Mouse (Mus musculus) CH12.LX (cell line): ENCODE measurements around the gene Myod1. TPM values are rescaled to one million over a fixed set of nuclear protein-coding genes. Genes with fewer than 3 reads are reported as not detected.
A peak's percentile ranks its signal among the peaks of the same experiment; 100 is the strongest.

Experiments
- DNase-seq: peaks from one replicate; pipeline ENCODE4 v3.0.0-alpha.2; 2013; ENCODE audit errors: extremely low read depth
- H3K27ac ChIP-seq: 2 replicates; pipeline ENCODE4 v1.5.1; 2012; ENCODE audit warnings: low read depth, mild to moderate bottlenecking, control low read depth, moderate library complexity; ENCODE audit not compliant: insufficient read depth
- H3K27me3 ChIP-seq: replicated peaks from 2 replicates; pipeline ENCODE3; 2012; ENCODE audit warnings: inconsistent platforms
- H3K36me3 ChIP-seq, 2 experiments: replicated peaks in 1 of 2; 2 replicates each; pipeline versions ENCODE3 to v1.6.1; 2012; ENCODE audit warnings: inconsistent platforms in 1 of 2, low read length in 1 of 2, mild to moderate bottlenecking in 1 of 2, mixed read lengths in 1 of 2, moderate library complexity in 1 of 2; ENCODE audit not compliant: control insufficient read depth in 1 of 2, insufficient read depth in 1 of 2
- H3K4me1 ChIP-seq, 2 experiments: 2 replicates each; pipeline ENCODE4 v1.6.1; 2012; ENCODE audit warnings: inconsistent platforms in 1 of 2, moderate library complexity in 1 of 2; ENCODE audit not compliant: insufficient read depth in 2 of 2, control insufficient read depth in 1 of 2
- H3K4me2 ChIP-seq: 2 replicates; pipeline ENCODE4 v1.6.1; 2012; ENCODE audit warnings: low read depth, mild to moderate bottlenecking, control low read depth; ENCODE audit not compliant: poor library complexity, insufficient read depth, severe bottlenecking
- H3K4me3 ChIP-seq, 3 experiments: fragments of 150-350 bp in 1 of 3; sonication (generic) in 1 of 3; replicated peaks in 1 of 3; 2 replicates each; pipeline versions ENCODE3 to v1.5.1; 2011 to 2012; ENCODE audit warnings: low read depth in 2 of 3, low read length in 2 of 3, mild to moderate bottlenecking in 2 of 3, moderate library complexity in 2 of 3, control low read depth in 1 of 3, improper control_type of control experiment in 1 of 3, inconsistent platforms in 1 of 3, mixed read lengths in 1 of 3; ENCODE audit not compliant: poor library complexity in 1 of 3
- H3K79me2 ChIP-seq: replicated peaks from 2 replicates; pipeline ENCODE4 v1.6.1; 2012; ENCODE audit warnings: mild to moderate bottlenecking, moderate library complexity; ENCODE audit not compliant: control insufficient read depth, poor library complexity, insufficient read depth, severe bottlenecking; ENCODE audit errors: extremely low read depth
- H3K9ac ChIP-seq: 2 replicates; pipeline ENCODE4 v1.6.1; 2012; ENCODE audit warnings: low read depth, mild to moderate bottlenecking, control low read depth, moderate library complexity; ENCODE audit not compliant: insufficient read depth
- H3K9me3 ChIP-seq: replicated peaks from 2 replicates; pipeline ENCODE3; 2012; ENCODE audit warnings: low read length, inconsistent platforms, mixed read lengths
- BHLHE40 ChIP-seq: IDR thresholded peaks from 2 replicates; pipeline ENCODE4 v1.6.1; 2011; ENCODE audit warnings: mild to moderate bottlenecking, low read depth, low read length, improper control_type of control experiment
- CHD1 ChIP-seq: IDR thresholded peaks from 2 replicates; pipeline ENCODE4 v1.6.1; 2012; ENCODE audit warnings: low read depth, low read length, improper control_type of control experiment, inconsistent platforms
- E2F4 ChIP-seq: IDR thresholded peaks from 2 replicates; pipeline ENCODE4 v1.6.1; 2011; ENCODE audit warnings: low read depth, low read length, improper control_type of control experiment; ENCODE audit not compliant: insufficient replicate concordance
- EP300 ChIP-seq: IDR thresholded peaks from 2 replicates; pipeline ENCODE4 v1.6.1; 2011; ENCODE audit warnings: low read length, improper control_type of control experiment
- ETS1 ChIP-seq: conservative IDR thresholded peaks from 2 replicates; pipeline ENCODE4 v1.6.1; 2012; ENCODE audit warnings: low read depth, mild to moderate bottlenecking, inconsistent platforms, low read length, improper control_type of control experiment, moderate library complexity
- GABPA ChIP-seq: IDR thresholded peaks from 2 replicates; pipeline ENCODE4 v1.6.1; 2012; ENCODE audit warnings: low read depth, low read length, improper control_type of control experiment, inconsistent platforms; ENCODE audit not compliant: insufficient replicate concordance
- HCFC1 ChIP-seq: IDR thresholded peaks from 2 replicates; pipeline ENCODE4 v1.6.1; 2012; ENCODE audit warnings: low read depth, mild to moderate bottlenecking, inconsistent platforms, low read length, improper control_type of control experiment
- IRF4 ChIP-seq: IDR thresholded peaks from 2 replicates; pipeline ENCODE4 v1.6.1; 2014; ENCODE audit warnings: low read depth, mild to moderate bottlenecking, inconsistent platforms, low read length, improper control_type of control experiment
- JUN ChIP-seq: IDR thresholded peaks from 2 replicates; pipeline ENCODE4 v1.6.1; 2011; ENCODE audit warnings: low read depth, mild to moderate bottlenecking, low read length, improper control_type of control experiment, moderate library complexity; ENCODE audit not compliant: insufficient read depth
- JUND ChIP-seq: conservative IDR thresholded peaks from 2 replicates; pipeline ENCODE4 v1.6.1; 2011; ENCODE audit warnings: low read depth, low read length, improper control_type of control experiment
- KAT2A ChIP-seq: IDR thresholded peaks from 2 replicates; pipeline ENCODE4 v1.6.1; 2012; ENCODE audit warnings: low read length, improper control_type of control experiment, inconsistent platforms; ENCODE audit not compliant: insufficient replicate concordance
- MAFK ChIP-seq: IDR thresholded peaks from 2 replicates; pipeline ENCODE4 v1.6.1; 2011; ENCODE audit warnings: low read length, improper control_type of control experiment; ENCODE audit not compliant: insufficient replicate concordance
- MAX ChIP-seq: IDR thresholded peaks from 2 replicates; pipeline ENCODE4 v1.6.1; 2011; ENCODE audit warnings: low read length, improper control_type of control experiment
- MAZ ChIP-seq: IDR thresholded peaks from 2 replicates; pipeline ENCODE4 v1.6.1; 2012; ENCODE audit warnings: low read depth, mild to moderate bottlenecking, inconsistent platforms, low read length, improper control_type of control experiment, moderate library complexity
- MEF2A ChIP-seq: IDR thresholded peaks from 2 replicates; pipeline ENCODE4 v1.6.1; 2014; ENCODE audit warnings: low read depth, mild to moderate bottlenecking, inconsistent platforms, low read length, improper control_type of control experiment, borderline replicate concordance
- MXI1 ChIP-seq: IDR thresholded peaks from 2 replicates; pipeline ENCODE4 v1.6.1; 2011; ENCODE audit warnings: mild to moderate bottlenecking, low read depth, low read length, improper control_type of control experiment
- MYC ChIP-seq: IDR thresholded peaks from 2 replicates; pipeline ENCODE4 v1.6.1; 2011; ENCODE audit warnings: low read depth, mild to moderate bottlenecking, improper control_type of control experiment, low read length
- NELFE ChIP-seq: IDR thresholded peaks from 2 replicates; pipeline ENCODE4 v1.6.1; 2011; ENCODE audit warnings: low read depth, low read length, improper control_type of control experiment
- NRF1 ChIP-seq: IDR thresholded peaks from 2 replicates; pipeline ENCODE4 v1.6.1; 2014; ENCODE audit warnings: low read depth, mild to moderate bottlenecking, inconsistent platforms, low read length, improper control_type of control experiment, moderate library complexity
- PAX5 ChIP-seq: IDR thresholded peaks from 2 replicates; pipeline ENCODE4 v1.6.1; 2012; ENCODE audit warnings: low read length, inconsistent platforms, mixed read lengths
- POLR2A ChIP-seq: IDR thresholded peaks from 2 replicates; pipeline ENCODE4 v1.6.1; 2011; ENCODE audit warnings: low read depth, mild to moderate bottlenecking, improper control_type of control experiment, low read length
- POLR2AphosphoS2 ChIP-seq: IDR thresholded peaks from 2 replicates; pipeline ENCODE4 v1.6.1; 2011; ENCODE audit warnings: low read depth, low read length, improper control_type of control experiment
- RAD21 ChIP-seq: IDR thresholded peaks from 2 replicates; pipeline ENCODE4 v1.6.1; 2011; ENCODE audit warnings: low read depth, mild to moderate bottlenecking, low read length, improper control_type of control experiment, moderate library complexity
- RCOR1 ChIP-seq: conservative IDR thresholded peaks from 2 replicates; pipeline ENCODE4 v1.6.1; 2012; ENCODE audit warnings: low read depth, mild to moderate bottlenecking, inconsistent platforms, low read length, improper control_type of control experiment
- SIN3A ChIP-seq: IDR thresholded peaks from 2 replicates; pipeline ENCODE4 v1.6.1; 2012; ENCODE audit warnings: low read length, improper control_type of control experiment, inconsistent platforms
- SMC3 ChIP-seq: IDR thresholded peaks from 2 replicates; pipeline ENCODE4 v1.6.1; 2011; ENCODE audit warnings: low read depth, low read length, improper control_type of control experiment
- TBP ChIP-seq: conservative IDR thresholded peaks from 2 replicates; pipeline ENCODE4 v1.6.1; 2011; ENCODE audit warnings: low read depth, low read length, improper control_type of control experiment
- TCF12 ChIP-seq: IDR thresholded peaks from 2 replicates; pipeline ENCODE4 v1.6.1; 2014; ENCODE audit warnings: low read depth, mild to moderate bottlenecking, inconsistent platforms, low read length, improper control_type of control experiment
- UBTF ChIP-seq: IDR thresholded peaks from 2 replicates; pipeline ENCODE4 v1.6.1; 2012; ENCODE audit warnings: low read depth, mild to moderate bottlenecking, inconsistent platforms, low read length, improper control_type of control experiment, moderate library complexity
- ZC3H11A ChIP-seq: IDR thresholded peaks from 2 replicates; pipeline ENCODE4 v1.6.1; 2012; ENCODE audit warnings: low read depth, mild to moderate bottlenecking, inconsistent platforms, low read length, improper control_type of control experiment
- ZKSCAN1 ChIP-seq: IDR thresholded peaks from 2 replicates; pipeline ENCODE4 v1.6.1; 2012; ENCODE audit warnings: low read depth, inconsistent platforms, low read length, improper control_type of control experiment, borderline replicate concordance
- ZMIZ1 ChIP-seq: IDR thresholded peaks from 2 replicates; pipeline ENCODE4 v1.6.1; 2012; ENCODE audit warnings: low read depth, mild to moderate bottlenecking, inconsistent platforms, low read length, improper control_type of control experiment
- dilution Hi-C: fragments of 300-500 bp; cut with MboI; formaldehyde crosslinking; loops from 2 replicates; pipeline ENCODE4 v1.14.3; 2020; ENCODE audit warnings: low sequenced_read_pairs; ENCODE audit not compliant: extremely low pct_unique_long_range_greater_than_20kb, extremely low pct_ligation_motif_present
- in situ Hi-C: fragments of 300-500 bp; cut with MboI; formaldehyde crosslinking; loops from 3 replicates; pipeline ENCODE4 v1.14.3; 2019; ENCODE audit warnings: low sequenced_read_pairs, low pct_ligation_motif_present, low pct_unique_long_range_greater_than_20kb, mixed read lengths
- polyA plus RNA-seq: library from polyadenylated mRNA; unstranded; fragments of >175 nt; gene quantifications from 2 replicates; pipeline ENCODE4 v1.2.1, GENCODE M21; 2012; ENCODE audit warnings: low read depth; ENCODE audit not compliant: insufficient read length
- total RNA-seq, 2 experiments: library from RNA; depleted of rRNA; stranded (reverse); fragments of 300-350 nt in 1 of 2; fragments of >200 nt in 1 of 2; gene quantifications; 2 replicates each; pipeline ENCODE4 v1.2.3; 2012 to 2014

The Myod1 gene
- total and polyA plus RNA-seq, 3 experiments: not detected

DNA sequence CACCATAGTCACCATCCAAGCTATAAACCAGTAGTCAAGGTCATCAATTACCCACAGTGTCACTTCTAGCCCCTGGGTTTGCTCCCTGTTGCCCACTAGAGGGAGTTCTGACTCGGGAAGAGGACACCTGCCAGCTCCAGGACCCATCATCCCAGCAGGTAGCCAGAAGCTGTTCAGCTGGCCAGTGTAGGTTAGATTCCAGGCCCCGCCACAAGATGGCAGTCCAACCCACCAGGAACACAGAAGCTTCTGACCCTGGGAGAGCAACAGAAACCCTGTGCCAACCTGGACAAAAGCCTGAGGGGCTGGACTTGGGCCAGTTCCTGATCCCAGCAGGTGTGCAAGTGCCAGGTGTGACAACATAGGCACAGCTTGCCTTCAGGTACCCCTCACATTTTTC, 16.8 kb downstream of the Myod1 start (continued):
- no peak for TF ChIP-seq CHD1
- TF ChIP-seq POLR2A: no peak
- TF ChIP-seq TCF12: 0 out of 2 replicates have a peak, but pooled peaks have one; percentile 18
- TF ChIP-seq ZMIZ1: no peak
- TF ChIP-seq ZKSCAN1: no peak
- peak; percentile 67 for TF ChIP-seq IRF4
- peak; percentile 48; the same call in 1 of the 2 replicates for TF ChIP-seq NELFE
- peak; percentile 10; the same call in 1 of the 2 replicates for TF ChIP-seq NRF1
- no peak for TF ChIP-seq GABPA
- TF ChIP-seq ETS1: no peak
- no peak for TF ChIP-seq POLR2AphosphoS2

DNA sequence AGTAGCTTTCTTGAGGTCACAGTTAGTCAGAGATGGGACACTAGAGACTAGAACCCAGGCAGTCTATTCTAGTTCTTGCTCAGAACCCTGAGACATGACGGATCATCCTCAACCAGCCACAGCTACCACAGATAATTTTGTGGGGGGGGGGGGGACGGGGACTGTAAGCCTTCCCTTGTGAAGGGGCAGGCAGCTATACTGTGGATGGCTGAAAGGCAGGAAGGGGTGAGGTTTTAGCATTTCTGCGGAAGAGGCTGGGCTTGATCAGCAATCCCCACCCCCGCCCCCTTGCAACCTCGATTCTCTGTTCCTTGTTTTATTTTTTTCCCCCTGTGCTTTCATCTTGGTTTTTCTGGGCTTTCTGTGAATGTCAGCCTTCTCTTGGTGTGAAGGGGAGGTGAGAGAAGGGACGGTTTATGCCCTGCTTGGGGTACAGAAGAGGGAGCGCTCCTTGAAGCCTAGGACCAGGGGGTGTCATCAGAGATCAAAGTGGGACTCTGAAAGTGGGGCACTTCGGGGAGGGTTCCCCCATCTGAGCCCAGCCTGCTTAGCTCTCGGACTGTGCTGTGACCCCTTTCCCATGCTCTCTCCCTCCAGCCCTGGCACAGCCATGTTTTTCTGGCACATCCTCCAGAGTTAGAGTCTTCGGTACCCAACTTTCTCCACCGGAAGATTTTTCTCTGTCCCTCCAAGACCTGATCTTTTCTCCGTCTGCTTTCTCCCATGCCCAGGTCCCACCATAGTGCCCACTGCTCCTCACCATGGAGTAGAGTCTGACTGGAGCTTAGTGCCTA, 17.6 kb downstream of the Myod1 start:
- H3K27me3 ChIP-seq: no peaks in the 10 kb centered on the region
- H3K27ac ChIP-seq: peak overlapping the region; percentile 2; the same call in 1 of the 2 replicates
- H3K4me1 ChIP-seq: peaks cover 6 to 58% of the 10 kb centered on the region in 2 experiments
- in situ Hi-C loops: loop anchor here (5.0 kb wide), 1 partner anchor 213 kb away; no protein-coding TSS in a partner anchor
- H3K36me3 ChIP-seq: peaks cover 0 to 5% of the 10 kb centered on the region in 2 experiments
- H3K4me3 ChIP-seq: peak overlapping the region; percentile 0 to 41 (median 28)
- dilution Hi-C loops: no loop called here
- DNase-seq: peak; percentile 52
- H3K4me2 ChIP-seq: peak overlapping the region; percentile 76
- H3K9me3 ChIP-seq: peaks cover 23% of the 10 kb centered on the region
- H3K9ac ChIP-seq: peak overlapping the region; percentile 39
- H3K79me2 ChIP-seq: no peaks in the 10 kb centered on the region
- peak; percentile 28; the same call in 1 of the 2 replicates for TF ChIP-seq HCFC1
- no peak for TF ChIP-seq JUN
- TF ChIP-seq TCF12: 0 out of 2 replicates have a peak, but pooled peaks have one; percentile 23
- TF ChIP-seq ETS1: peak; percentile 37; the same call in 1 of the 2 replicates
- TF ChIP-seq E2F4: no peak
- TF ChIP-seq POLR2A: peak; percentile 54
- TF ChIP-seq TBP: peak; percentile 55; the same call in 1 of the 2 replicates
- no peak for TF ChIP-seq GABPA
- no peak for TF ChIP-seq BHLHE40
- TF ChIP-seq SMC3: no peak
- TF ChIP-seq KAT2A: no peak
- 0 out of 2 replicates have a peak, but pooled peaks have one; percentile 52 for TF ChIP-seq MAZ
- TF ChIP-seq MXI1: no peak
- TF ChIP-seq PAX5: no peak
- no peak for TF ChIP-seq JUND
- no peak for TF ChIP-seq ZMIZ1
- no peak for TF ChIP-seq MYC
- no peak for TF ChIP-seq POLR2AphosphoS2
- TF ChIP-seq MEF2A: peak; percentile 34; the same call in 1 of the 2 replicates
- no peak for TF ChIP-seq RCOR1
- no peak for TF ChIP-seq UBTF
- no peak for TF ChIP-seq MAX
- TF ChIP-seq EP300: no peak
- no peak for TF ChIP-seq MAFK
- TF ChIP-seq ZKSCAN1: no peak
- no peak for TF ChIP-seq SIN3A
- no peak for TF ChIP-seq ZC3H11A
- TF ChIP-seq IRF4: peak; percentile 51; the same call in 1 of the 2 replicates
- TF ChIP-seq RAD21: no peak; the same call in 1 of the 2 replicates
- TF ChIP-seq CHD1: no peak
- TF ChIP-seq NRF1: no peak
